Mouse (Mus musculus) kidney, adult 8-10 months (tissue): ENCODE data around the gene Rft1.

ENCODE experiments used
- DNase-seq, 2 experiments: peaks; one replicate each; pipeline ENCODE4 v3.0.0; 2022

The Rft1 gene

DNA sequence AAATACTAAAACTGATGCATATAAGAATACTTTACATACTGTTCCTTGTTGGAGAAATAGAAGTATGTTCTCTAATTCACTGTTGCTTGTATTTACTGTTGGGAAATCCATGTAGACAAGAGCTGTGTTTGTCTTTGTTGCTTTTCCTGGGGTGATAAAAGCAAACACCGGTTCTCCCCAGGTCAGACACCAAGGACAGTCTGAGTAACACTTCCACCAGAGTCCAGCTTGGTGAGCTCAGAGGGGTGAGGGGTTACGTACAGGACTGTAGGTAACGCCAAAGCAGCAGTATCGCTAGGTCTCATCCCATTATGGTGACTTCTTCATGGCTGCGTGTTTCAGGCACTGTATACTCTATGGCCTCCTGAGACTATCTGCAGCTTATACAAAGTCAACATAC lies 80.5 kb downstream of the Rft1 start:
- DNase-seq = no peak

GRCm38 (mm10) chr14:30735810-30736209 lies 81.7 kb downstream of the Rft1 start:
- no peak for DNase-seq

- DNase-seq = no peak
Observed at GRCm38 (mm10) chr14:30736413-30736812, 82.3 kb downstream of the Rft1 start.
